Mouse (Mus musculus) heart, adult 8-10 months (tissue): Measurements from ENCODE around the gene Sec14l3. TPM values are rescaled to one million over a fixed set of nuclear protein-coding genes. Genes with fewer than 3 reads are reported as not detected.
"Not testable (repeated sequence)": the region's sequence is repeated elsewhere in the genome, so short reads cannot be mapped to it uniquely, and the experiment has no call there.

Source experiments
- DNase-seq: peaks from one replicate; pipeline ENCODE4 v3.0.0; 2022; ENCODE audit warnings: low spot score
- total RNA-seq, 4 experiments: library from RNA; stranded (reverse); gene quantifications; 2 replicates each; pipeline ENCODE4 v1.2.4; 2022

The Sec14l3 gene
- total RNA-seq, 4 experiments from 2014 or later = 1.6 TPM; not detected in 3

GRCm38 (mm10) chr11:4101851-4102250 is 37.2 kb downstream of the Sec14l3 start:
- no peak for DNase-seq

GRCm38 (mm10) chr11:4103522-4103921 is 38.9 kb downstream of the Sec14l3 start:
- DNase-seq = no peak

GRCm38 (mm10) chr11:4104989-4105388 is 40.3 kb downstream of the Sec14l3 start:
- DNase-seq = no peak

- DNase-seq = no peak
Observed at GRCm38 (mm10) chr11:4105444-4105843, 40.8 kb downstream of the Sec14l3 start.

- not testable (repeated sequence) for DNase-seq
Observed at GRCm38 (mm10) chr11:4107901-4108300, 43.3 kb downstream of the Sec14l3 start.

- DNase-seq = no peak
Observed at GRCm38 (mm10) chr11:4108691-4109090, 44.0 kb downstream of the Sec14l3 start.

GRCm38 (mm10) chr11:4112033-4112432 is 47.4 kb downstream of the Sec14l3 start:
- no peak for DNase-seq

DNA sequence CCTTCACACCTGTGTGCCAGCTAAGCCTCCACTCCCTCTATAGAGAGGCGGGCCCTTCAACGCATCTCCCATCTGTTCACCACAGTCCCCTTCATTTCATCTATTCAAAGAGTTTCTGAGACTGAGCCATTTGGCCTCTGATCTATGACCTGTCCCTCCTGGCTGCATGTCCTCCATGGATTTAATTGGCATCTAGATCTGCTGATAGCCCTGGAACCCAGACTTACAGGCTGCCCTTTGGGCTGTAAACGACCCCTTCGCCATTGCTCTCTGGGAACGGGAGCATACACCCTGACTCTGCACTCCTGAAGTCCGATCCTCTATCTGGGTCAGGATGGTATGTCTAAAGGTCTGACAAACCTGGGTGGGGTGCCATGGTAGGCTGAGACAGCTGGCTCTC is 48.2 kb downstream of the Sec14l3 start:
- no peak for DNase-seq

DNA sequence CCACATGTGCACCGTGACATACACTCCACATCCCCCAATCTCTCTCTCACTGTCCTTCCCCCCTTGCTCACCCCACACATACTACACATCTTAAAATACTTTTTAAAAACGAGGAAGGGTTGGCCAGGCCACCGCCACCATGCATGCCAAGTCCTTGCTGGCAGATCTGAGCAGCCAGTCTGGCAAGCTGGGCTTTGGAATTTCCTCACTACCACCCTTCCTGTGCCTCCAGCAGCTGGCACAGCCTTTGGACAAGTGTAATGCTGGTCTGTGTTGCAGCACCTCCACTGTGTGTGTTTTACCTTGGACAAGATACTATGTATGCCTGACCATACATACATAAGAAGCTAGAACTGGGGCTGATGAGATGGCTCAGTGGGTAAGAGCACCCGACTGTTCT is 48.9 kb downstream of the Sec14l3 start:
- no peak for DNase-seq

- no peak for DNase-seq
Observed at GRCm38 (mm10) chr11:4113970-4114369, 49.3 kb downstream of the Sec14l3 start.

DNA sequence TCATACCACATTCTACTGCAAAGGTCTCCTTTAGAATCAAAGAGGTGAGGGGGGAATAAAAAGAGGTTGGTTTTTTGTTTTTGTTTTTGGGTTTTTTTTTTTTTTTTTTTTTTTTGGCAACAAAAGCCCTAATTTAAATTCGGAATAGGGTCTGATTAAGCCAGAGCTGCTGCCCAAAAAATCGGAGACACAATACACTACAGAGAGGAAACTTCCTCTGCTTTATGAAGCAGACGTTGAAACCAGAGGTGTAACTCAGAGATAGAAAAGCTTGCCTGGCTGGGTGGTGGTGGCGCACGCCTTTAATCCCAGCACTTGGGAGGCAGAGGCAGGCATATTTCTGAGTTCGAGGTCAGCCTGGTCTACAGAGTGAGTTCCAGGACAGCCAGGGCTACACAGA is 49.9 kb downstream of the Sec14l3 start:
- DNase-seq = not testable (repeated sequence)

GRCm38 (mm10) chr11:4115407-4115806 is 50.8 kb downstream of the Sec14l3 start:
- DNase-seq = no peak

DNA sequence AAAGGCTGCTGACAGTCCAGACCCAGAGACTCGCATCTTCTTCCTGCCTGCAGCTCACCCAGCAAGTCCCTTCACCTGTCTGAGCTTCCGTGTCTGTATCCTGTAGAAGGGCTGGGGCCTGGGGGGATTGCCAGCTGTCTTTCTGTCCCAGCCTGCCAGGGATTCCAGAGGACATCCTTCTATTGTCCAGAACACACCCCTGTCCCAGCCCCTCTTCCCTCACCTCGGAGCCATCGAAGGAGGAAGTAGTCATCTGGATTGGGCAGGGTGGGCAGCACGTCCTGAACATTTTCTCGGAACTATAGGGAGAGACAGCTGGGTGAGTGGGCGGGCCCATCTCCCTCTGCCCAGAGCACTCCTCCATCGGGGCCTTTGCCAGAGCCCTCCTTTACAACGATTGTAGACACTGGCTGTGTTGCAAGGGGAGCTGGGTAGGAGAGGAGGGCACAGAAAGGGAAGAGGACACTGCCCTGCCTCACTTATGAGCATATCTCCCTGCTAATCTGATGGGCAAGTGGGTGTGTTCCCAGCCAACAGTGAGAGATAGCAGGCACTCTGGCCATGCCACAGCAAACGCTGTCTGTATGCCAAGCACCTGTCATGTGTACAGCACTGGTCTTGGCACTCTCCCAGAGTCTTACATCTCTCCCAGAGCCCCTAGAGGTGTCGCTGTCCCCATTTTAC is 52.0 kb downstream of the Sec14l3 start:
- no peak for DNase-seq

DNA sequence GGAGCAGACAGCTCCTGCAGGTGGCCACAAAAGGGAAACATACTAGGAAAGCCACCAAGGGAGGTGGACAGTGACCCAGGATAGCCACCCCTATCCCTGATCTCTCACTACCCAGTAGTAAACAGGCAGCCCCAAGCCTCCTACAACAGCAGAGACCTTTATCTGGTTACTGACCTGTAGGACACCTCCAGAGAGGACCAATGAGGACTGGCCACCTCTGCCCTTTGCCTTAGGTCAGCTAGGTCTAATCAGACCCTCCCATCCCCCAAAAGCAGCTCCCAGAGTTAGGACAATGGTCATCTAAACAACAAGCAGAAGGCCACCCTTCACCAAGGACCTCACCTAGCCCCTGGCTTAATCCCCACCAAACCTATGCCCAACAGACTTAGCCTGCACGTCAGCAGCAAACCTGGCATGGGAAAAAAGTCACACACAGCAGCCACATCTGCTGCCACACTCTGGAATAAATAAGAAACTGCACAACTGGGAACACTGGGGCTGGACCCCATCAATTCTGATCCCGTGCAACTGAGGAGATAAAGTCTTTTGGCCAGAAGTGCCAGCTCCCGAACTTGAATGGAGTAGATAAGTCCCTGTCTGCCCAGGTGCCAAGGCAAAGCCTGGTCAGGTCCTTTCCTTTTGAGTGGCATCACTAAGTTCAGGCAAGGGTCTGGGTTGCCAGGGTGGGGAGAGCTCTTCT is 52.9 kb downstream of the Sec14l3 start:
- no peak for DNase-seq

GRCm38 (mm10) chr11:4118081-4118921 is 53.7 kb downstream of the Sec14l3 start:
- peak; percentile 42 for DNase-seq

DNA sequence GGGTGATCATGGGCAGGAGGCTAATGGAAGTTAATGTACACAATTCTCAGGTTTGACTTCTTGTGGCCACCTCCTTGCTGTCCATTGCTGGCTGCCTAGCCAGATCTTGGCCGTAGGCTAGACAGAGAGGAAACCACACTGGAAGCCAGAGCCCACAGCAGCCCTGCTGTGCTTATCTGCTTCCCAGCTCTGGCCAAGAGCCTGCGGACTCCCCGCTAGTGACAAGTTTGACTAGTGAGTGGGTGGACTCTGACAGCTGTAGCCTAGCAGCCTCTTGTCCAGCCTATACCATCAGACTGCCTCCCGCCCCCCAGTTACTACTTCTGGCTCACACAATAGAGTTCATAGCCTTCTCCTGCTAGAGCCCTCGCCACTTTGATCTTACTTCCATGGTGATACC is 55.0 kb downstream of the Sec14l3 start:
- no peak for DNase-seq

GRCm38 (mm10) chr11:4121691-4122090 is 57.0 kb downstream of the Sec14l3 start:
- DNase-seq = no peak

DNA sequence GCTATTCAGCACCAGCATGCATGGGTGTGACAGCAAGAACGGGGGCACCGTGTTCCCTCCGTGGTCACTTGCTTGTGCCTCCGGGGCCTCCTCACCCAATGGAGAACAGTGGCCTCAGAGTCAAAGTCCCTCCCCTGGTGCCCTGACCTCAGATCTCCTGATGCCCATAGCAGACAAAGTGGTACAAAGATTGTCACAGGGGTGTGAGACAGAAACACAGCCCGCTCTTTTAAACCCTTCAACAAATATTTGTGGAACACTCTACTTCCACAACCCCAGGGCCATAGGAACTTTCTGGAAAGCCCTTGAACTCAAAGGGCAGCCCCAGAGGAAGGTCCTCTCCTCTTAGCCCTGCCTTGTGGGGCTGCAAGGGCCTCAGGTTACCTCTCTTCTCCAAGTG is 57.6 kb downstream of the Sec14l3 start:
- no peak for DNase-seq

DNA sequence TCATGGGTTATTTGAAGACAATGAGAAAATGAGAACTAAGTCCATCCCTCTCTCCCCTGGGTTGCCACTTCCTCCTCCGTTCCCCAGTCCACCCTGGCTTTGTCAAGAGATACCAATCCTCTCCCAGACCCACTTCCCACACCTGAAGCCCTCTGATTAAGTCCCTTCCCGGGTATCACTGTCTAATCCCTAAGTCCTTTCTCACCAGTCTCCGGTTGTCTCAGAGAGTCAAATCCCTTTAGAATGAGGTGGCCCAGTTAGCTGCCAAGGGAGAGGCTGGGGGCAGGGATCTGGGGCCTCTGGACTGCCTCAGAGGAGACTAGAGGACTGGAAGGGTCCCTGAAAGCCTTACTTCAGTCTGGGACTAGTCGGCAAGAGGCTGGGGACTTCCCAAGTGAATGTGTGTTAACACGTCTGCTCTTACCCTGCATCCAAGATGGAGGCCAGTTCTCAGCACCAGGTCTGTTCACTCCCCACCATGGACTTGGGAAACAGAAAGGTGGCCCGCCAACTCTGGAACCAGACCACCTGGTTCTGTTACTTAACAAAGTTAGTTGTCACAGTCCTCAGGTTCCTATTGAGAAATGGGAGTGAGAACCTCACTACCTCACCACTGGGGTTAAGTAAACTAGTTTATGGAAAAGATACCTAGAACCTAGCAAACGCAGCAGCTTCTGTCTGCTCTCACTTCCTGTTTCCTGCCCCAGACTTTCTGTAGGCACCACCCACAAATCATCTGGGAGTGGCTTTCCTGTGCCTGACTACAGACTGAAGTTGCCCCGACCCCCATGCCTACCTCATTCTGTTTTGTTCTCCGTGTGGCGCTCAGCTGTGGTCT is 58.3 kb downstream of the Sec14l3 start, which contains the start of gene Sec14l2:
Gene Sec14l2, minus strand, starts transcription at position 674 of the 838 bp plus-strand sequence.
- DNase-seq = no peak

DNA sequence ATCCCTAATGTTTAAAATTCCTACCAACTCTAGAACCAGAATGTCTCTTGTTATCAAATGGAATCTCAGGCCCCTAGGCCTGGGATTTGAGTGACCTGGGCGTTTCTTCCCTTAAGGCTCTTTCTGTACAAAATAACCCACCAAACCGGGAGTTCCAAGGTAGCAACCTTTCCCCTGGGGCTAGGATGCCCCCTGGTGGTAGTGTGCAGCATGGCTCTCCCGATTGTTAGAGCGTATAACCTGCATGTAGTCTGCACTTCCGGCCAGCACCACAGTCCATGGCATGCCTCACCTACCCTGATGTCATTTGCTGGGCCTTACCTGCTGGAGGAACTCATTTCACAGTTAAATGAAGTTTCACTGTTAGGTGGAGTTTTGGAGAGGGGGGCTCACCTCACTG is 59.3 kb downstream of the Sec14l3 start:
- no peak for DNase-seq

DNA sequence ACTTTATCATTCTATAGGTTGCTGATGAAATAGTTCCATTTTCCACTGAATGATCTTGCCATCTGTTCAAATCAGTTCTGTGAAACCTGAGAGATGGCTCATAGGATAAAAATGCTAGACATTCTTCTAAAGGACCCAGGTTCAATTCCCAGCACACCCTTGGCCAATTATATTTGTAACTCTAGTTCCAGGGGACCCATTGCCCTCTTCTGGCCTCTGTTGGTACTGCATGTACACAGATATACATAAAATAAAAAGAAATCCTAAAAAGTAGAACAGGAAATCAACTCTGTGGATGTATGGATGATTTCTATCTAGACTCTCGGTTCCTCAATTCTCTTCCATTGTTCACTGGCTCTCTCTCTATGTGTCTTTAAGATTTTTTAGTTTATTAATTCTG is 62.4 kb downstream of the Sec14l3 start:
- no peak for DNase-seq
